Mouse (Mus musculus) ES-Bruce4 (cell line): ENCODE measurements around the gene Nsd2.

Experiments used
- CTCF ChIP-seq: IDR thresholded peaks from one replicate; pipeline ENCODE4 v1.8.1; 2011; ENCODE audit warnings: low read depth, low read length
- EP300 ChIP-seq: IDR thresholded peaks from 2 replicates; pipeline ENCODE4 v1.6.1; 2011; ENCODE audit warnings: low read depth, low read length; ENCODE audit not compliant: insufficient read depth
- POLR2A ChIP-seq: IDR thresholded peaks from one replicate; pipeline ENCODE4 v1.8.1; 2011; ENCODE audit warnings: low read length; ENCODE audit not compliant: insufficient read depth

DNA sequence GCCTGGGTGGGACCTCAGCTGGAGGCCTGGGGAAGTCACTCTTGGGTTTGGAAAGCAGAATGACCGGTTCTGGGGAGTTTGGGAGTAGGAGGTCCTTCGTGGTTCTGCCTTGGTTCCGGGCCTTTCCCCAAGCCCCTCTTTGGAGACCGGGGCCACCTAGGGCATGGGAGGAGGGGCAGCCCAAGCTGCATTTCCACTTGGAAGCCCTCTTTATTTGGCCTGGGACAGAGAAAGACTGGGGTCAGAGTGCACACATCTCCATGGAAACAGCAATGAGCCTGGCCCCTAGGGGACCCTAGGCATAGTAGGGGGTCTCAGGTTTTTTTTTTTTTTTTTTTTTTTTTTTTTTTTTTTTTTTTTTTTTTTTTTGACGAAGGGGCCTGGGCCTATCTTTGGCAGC is 2.4 kb upstream of the Nsd2 start:
- TF ChIP-seq CTCF: no peak
- TF ChIP-seq EP300: no peak
- TF ChIP-seq POLR2A: no peak
